Mouse (Mus musculus) liver, embryonic 14.5 days (tissue): ENCODE data around the gene Parp11.

Experiments used
- CTCF ChIP-seq: IDR thresholded peaks from 2 replicates; pipeline ENCODE4 v1.5.1; 2016; ENCODE audit warnings: antibody characterized with exemption, low read depth, control low read depth
- EP300 ChIP-seq: IDR thresholded peaks from 2 replicates; pipeline ENCODE4 v1.6.1; 2016; ENCODE audit warnings: antibody characterized with exemption, low read depth

DNA sequence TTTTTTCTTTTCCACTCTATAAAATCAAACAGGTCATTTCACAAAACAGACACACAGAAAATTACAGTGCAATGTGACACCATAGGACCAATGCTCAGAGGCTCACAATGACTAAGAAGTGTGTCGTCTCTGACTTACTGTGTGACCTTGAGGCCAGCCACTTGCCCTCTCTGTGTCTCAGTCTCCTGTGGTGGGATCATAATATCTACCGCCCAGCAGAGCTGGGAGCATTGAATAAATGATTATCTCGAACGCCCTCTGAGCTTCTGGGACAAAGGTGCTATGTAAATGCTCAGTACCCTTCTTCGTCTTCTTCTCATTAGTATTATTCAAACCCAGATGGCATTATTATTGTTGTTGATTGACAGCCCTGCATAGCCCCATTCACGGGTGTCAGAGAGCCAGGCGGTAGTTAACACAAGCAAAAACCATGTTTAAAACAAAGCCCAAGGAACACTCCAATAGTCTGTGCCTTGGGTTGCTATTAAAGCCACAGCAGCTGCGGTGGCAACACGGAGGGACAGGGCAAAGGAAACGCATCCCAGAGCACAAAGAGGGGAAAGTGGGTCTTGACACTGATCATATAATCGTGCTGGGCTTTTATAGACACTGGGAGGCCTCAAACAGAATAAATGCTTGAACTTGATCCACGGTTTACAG lies 29.0 kb upstream of the Parp11 start:
- TF ChIP-seq CTCF = no peak
- no peak for TF ChIP-seq EP300
